Mouse (Mus musculus): ENCODE measurements around the gene Nipa1. TPM values are rescaled to one million over a fixed set of nuclear protein-coding genes. Genes with fewer than 3 reads are reported as not detected.

Gene Nipa1
- total and polyA plus RNA-seq, 3 experiments = 0.38 to 1.0 (median 0.96) TPM

DNA sequence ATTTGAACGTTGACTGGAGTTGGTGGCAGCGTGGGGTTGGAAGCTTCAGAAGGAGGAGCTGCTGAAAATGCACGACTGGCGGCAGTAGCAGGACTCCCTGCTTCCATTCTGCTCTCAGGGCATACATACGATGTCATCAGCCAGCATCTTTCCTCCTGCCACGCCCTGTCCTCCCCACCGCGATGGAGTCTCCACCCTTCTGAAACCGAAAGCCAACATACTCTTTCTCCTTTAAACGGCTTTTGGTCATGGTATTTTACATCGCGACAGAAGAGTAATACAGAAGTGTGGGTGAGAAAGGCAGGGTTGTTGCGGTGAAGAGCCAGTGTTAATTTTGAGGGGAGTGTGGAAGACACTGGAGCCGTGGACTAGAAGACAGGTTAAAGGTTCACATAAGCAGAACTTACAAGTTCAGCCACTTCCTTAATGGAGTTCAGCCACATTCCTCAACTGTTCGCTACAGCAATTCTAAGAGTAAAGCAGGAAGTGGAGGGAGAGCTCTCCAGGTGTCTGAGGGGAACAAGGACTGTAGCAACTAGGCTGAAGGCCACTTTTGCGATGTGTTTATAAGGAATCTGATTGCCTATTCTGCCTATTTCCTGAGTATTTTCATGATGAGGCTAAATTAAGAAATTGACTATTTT lies 51.4 kb downstream of the Nipa1 start:
- in situ Hi-C loops (cut with MboI; ENCODE audit: low pct_ligation_motif_present, low pct_unique_long_range_greater_than_20kb, low sequenced_read_pairs) = no loop called here

DNA sequence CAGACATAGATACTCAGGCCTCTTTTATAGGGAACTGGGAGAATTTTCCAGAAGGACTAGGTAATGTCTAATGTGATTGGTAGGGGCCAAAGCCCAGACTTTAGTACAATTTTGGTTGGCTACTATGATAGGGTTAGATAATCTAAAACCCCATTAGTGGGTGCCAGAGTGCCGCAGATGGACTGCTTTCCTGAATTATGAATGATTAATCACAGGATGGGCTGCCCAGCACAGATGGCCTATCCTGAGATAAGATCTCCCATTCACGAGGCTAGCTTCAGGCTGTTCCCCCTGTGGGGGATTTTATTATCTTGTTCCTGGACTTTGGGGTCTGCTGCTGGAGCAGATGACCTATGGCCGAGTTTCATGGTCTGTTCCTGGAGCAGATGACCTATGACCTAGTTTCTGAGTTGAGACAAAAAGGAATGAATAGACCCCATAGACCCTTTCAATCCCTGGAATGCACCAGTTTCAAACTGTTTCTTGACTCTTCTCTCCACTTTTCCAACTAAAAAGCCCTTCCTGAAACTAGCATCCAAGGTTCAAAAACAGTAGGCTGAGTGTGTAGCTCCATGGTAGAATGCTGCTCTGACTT lies 52.8 kb downstream of the Nipa1 start:
- no peak for DNase-seq (ENCODE audit: extremely low read depth)
- in situ Hi-C loops (cut with MboI; ENCODE audit: low pct_ligation_motif_present, low pct_unique_long_range_greater_than_20kb, low sequenced_read_pairs) = no loop called here
- no peak overlapping the region for H3K4me2 ChIP-seq (ENCODE audit: insufficient read depth, low read depth, poor library complexity, severe bottlenecking)
- no peak overlapping the region for H3K27ac ChIP-seq (ENCODE audit: insufficient read depth, low read depth)
- dilution Hi-C loops (cut with MboI; ENCODE audit: extremely low pct_ligation_motif_present, extremely low pct_unique_long_range_greater_than_20kb, low sequenced_read_pairs) = no loop called here
- peaks cover 2% of the 10 kb centered on the region; the same call in 1 of the 2 replicates for H3K79me2 ChIP-seq (replicated peaks; ENCODE audit: control insufficient read depth, extremely low read depth, insufficient read depth, poor library complexity, severe bottlenecking)
- no peak overlapping the region for H3K4me3 ChIP-seq (replicated peaks in 1 of 3; ENCODE audit: low read depth in 2 of 3, low read length in 2 of 3, poor library complexity in 1 of 3)
- H3K27me3 ChIP-seq (replicated peaks) = no peaks in the 10 kb centered on the region
- no peak overlapping the region for H3K9ac ChIP-seq (ENCODE audit: insufficient read depth, low read depth)
- no peaks in the 10 kb centered on the region for H3K36me3 ChIP-seq (replicated peaks in 1 of 2; ENCODE audit: control insufficient read depth in 1 of 2, insufficient read depth in 1 of 2, low read length in 1 of 2)
- peaks cover 0 to 17% of the 10 kb centered on the region in 2 experiments; a peak in 2 of 4 replicates for H3K4me1 ChIP-seq (ENCODE audit: control insufficient read depth in 1 of 2, insufficient read depth in 2 of 2)
- no peak for TF ChIP-seq MAZ (IDR thresholded peaks at IDR 0.05; ENCODE audit: low read depth, low read length)
- no peak for TF ChIP-seq CHD2 (IDR thresholded peaks at IDR 0.05; ENCODE audit: low read length)
- TF ChIP-seq PAX5 (IDR thresholded peaks at IDR 0.05; ENCODE audit: low read length) = no peak
- TF ChIP-seq MAX (IDR thresholded peaks at IDR 0.05; ENCODE audit: low read length) = no peak
- no peak for TF ChIP-seq ZC3H11A (IDR thresholded peaks at IDR 0.05; ENCODE audit: low read depth, low read length)
- no peak for TF ChIP-seq POLR2A (IDR thresholded peaks at IDR 0.05; ENCODE audit: low read depth, low read length)
- TF ChIP-seq JUN (IDR thresholded peaks at IDR 0.05; ENCODE audit: insufficient read depth, low read depth, low read length) = no peak
- TF ChIP-seq EP300 (IDR thresholded peaks at IDR 0.05; ENCODE audit: low read length) = no peak
- no peak for TF ChIP-seq MXI1 (IDR thresholded peaks at IDR 0.05; ENCODE audit: low read depth, low read length)
- no peak for TF ChIP-seq RCOR1 (conservative IDR thresholded peaks at IDR 0.05; ENCODE audit: low read depth, low read length)
- no peak for TF ChIP-seq KAT2A (IDR thresholded peaks at IDR 0.05; ENCODE audit: insufficient replicate concordance, low read length)
- no peak for TF ChIP-seq ZKSCAN1 (IDR thresholded peaks at IDR 0.05; ENCODE audit: borderline replicate concordance, low read depth, low read length)
- TF ChIP-seq POLR2AphosphoS2 (IDR thresholded peaks at IDR 0.05; ENCODE audit: low read depth, low read length) = no peak
- no peak for TF ChIP-seq MAFK (IDR thresholded peaks at IDR 0.05; ENCODE audit: insufficient replicate concordance, low read length)
- no peak for TF ChIP-seq E2F4 (IDR thresholded peaks at IDR 0.05; ENCODE audit: insufficient replicate concordance, low read depth, low read length)
- no peak for TF ChIP-seq BHLHE40 (IDR thresholded peaks at IDR 0.05; ENCODE audit: low read depth, low read length)
- TF ChIP-seq SMC3 (IDR thresholded peaks at IDR 0.05; ENCODE audit: low read depth, low read length) = no peak
- TF ChIP-seq USF1 (IDR thresholded peaks at IDR 0.05; ENCODE audit: low read depth, low read length) = no peak
- no peak for TF ChIP-seq ZNF384 (IDR thresholded peaks at IDR 0.05; ENCODE audit: low read depth, low read length)
- no peak for TF ChIP-seq SIN3A (IDR thresholded peaks at IDR 0.05; ENCODE audit: low read length)
- no peaks in the 10 kb centered on the region for H3K9me3 ChIP-seq (replicated peaks; ENCODE audit: low read length)

More for the DNA sequence above, 51.4 kb downstream of the Nipa1 start:
- Histone ChIP-seq H3K4me2 (ENCODE audit: insufficient read depth, low read depth, poor library complexity, severe bottlenecking) (peak overlapping the region; percentile 90), H3K36me3 (replicated peaks in 1 of 2; ENCODE audit: control insufficient read depth in 1 of 2, insufficient read depth in 1 of 2, low read length in 1 of 2) (no peaks in the 10 kb centered on the region), H3K9me3 (replicated peaks; ENCODE audit: low read length) (no peaks in the 10 kb centered on the region), H3K27ac (ENCODE audit: insufficient read depth, low read depth) (peak overlapping the region; percentile 64), H3K27me3 (replicated peaks) (no peaks in the 10 kb centered on the region), H3K4me1 (ENCODE audit: control insufficient read depth in 1 of 2, insufficient read depth in 2 of 2) (peaks cover 0 to 11% of the 10 kb centered on the region in 2 experiments; a peak in 2 of 4 replicates), H3K79me2 (replicated peaks; ENCODE audit: control insufficient read depth, extremely low read depth, insufficient read depth, poor library complexity, severe bottlenecking) (no peaks in the 10 kb centered on the region), H3K9ac (ENCODE audit: insufficient read depth, low read depth) (peak overlapping the region; percentile 97), H3K4me3 (replicated peaks in 1 of 3; ENCODE audit: low read depth in 2 of 3, low read length in 2 of 3, poor library complexity in 1 of 3) (peak overlapping the region; percentile 46 to 66 (median 50))
- peak; percentile 70 for DNase-seq (ENCODE audit: extremely low read depth)
- TF ChIP-seq MXI1 (IDR thresholded peaks at IDR 0.05; ENCODE audit: low read depth, low read length) (no peak; the same call in 1 of the 2 replicates), GABPA (IDR thresholded peaks at IDR 0.05; ENCODE audit: insufficient replicate concordance, low read depth, low read length) (no peak), NELFE (IDR thresholded peaks at IDR 0.05; ENCODE audit: low read depth, low read length) (peak; percentile 59; the same call in 1 of the 2 replicates), JUN (IDR thresholded peaks at IDR 0.05; ENCODE audit: insufficient read depth, low read depth, low read length) (no peak), MAFK (IDR thresholded peaks at IDR 0.05; ENCODE audit: insufficient replicate concordance, low read length) (no peak), TBP (conservative IDR thresholded peaks at IDR 0.05; ENCODE audit: low read depth, low read length) (0 out of 2 replicates have a peak, but pooled peaks have one; percentile 8), IRF4 (IDR thresholded peaks at IDR 0.05; ENCODE audit: low read depth, low read length) (0 out of 2 replicates have a peak, but pooled peaks have one; percentile 35), MYC (IDR thresholded peaks at IDR 0.05; ENCODE audit: low read depth, low read length) (no peak), ZC3H11A (IDR thresholded peaks at IDR 0.05; ENCODE audit: low read depth, low read length) (no peak), SIN3A (IDR thresholded peaks at IDR 0.05; ENCODE audit: low read length) (no peak), CHD1 (IDR thresholded peaks at IDR 0.05; ENCODE audit: low read depth, low read length) (no peak), SMC3 (IDR thresholded peaks at IDR 0.05; ENCODE audit: low read depth, low read length) (no peak), POLR2A (IDR thresholded peaks at IDR 0.05; ENCODE audit: low read depth, low read length) (peak; percentile 41; the same call in 1 of the 2 replicates), TCF12 (IDR thresholded peaks at IDR 0.05; ENCODE audit: low read depth, low read length) (peak; percentile 46; the same call in 1 of the 2 replicates), ELF1 (IDR thresholded peaks at IDR 0.05; ENCODE audit: low read depth, low read length) (peak; percentile 74), JUND (conservative IDR thresholded peaks at IDR 0.05; ENCODE audit: low read depth, low read length) (no peak), POLR2AphosphoS2 (IDR thresholded peaks at IDR 0.05; ENCODE audit: low read depth, low read length) (no peak)
- dilution Hi-C loops (cut with MboI; ENCODE audit: extremely low pct_ligation_motif_present, extremely low pct_unique_long_range_greater_than_20kb, low sequenced_read_pairs) = no loop called here
